Mouse (Mus musculus) telencephalon, adult 2 months (tissue): ENCODE measurements around the gene Zfp472.

Source experiments
- DNase-seq: peaks from one replicate; pipeline ENCODE4 v3.0.0-alpha.2; 2011; ENCODE audit warnings: low read depth, low spot score

The Zfp472 gene

GRCm38 (mm10) chr17:32965623-32966290, at the start of gene Zfp472:
Gene Zfp472 (plus strand): TSS chr17:32965814.
- peak; percentile 88 for DNase-seq

GRCm38 (mm10) chr17:32916075-32916474, 49.5 kb upstream of the Zfp472 start:
- DNase-seq = no peak

GRCm38 (mm10) chr17:32917131-32917530, 48.5 kb upstream of the Zfp472 start, which contains the start of gene Cyp4f14:
Gene Cyp4f14 (minus strand): TSS chr17:32917342.
- DNase-seq = no peak

- DNase-seq = no peak
Observed at GRCm38 (mm10) chr17:32919123-32919522, 46.5 kb upstream of the Zfp472 start.

- no peak for DNase-seq
Observed at GRCm38 (mm10) chr17:32923681-32924080, 41.9 kb upstream of the Zfp472 start.

GRCm38 (mm10) chr17:32924658-32925312, 40.8 kb upstream of the Zfp472 start:
- DNase-seq = peak; percentile 57

- DNase-seq = no peak
Observed at GRCm38 (mm10) chr17:32927803-32928202, 37.8 kb upstream of the Zfp472 start.

GRCm38 (mm10) chr17:32939831-32940230, 25.8 kb upstream of the Zfp472 start:
- no peak for DNase-seq

- no peak for DNase-seq
Observed at GRCm38 (mm10) chr17:32943661-32944060, 22.0 kb upstream of the Zfp472 start.

GRCm38 (mm10) chr17:32944402-32945035, 21.1 kb upstream of the Zfp472 start:
- no peak for DNase-seq

- no peak for DNase-seq
Observed at GRCm38 (mm10) chr17:32946716-32947115, 18.9 kb upstream of the Zfp472 start.

- DNase-seq = peak; percentile 80
Observed at GRCm38 (mm10) chr17:32947215-32947914, 18.2 kb upstream of the Zfp472 start, which contains the start of gene Cyp4f13. Gene Cyp4f13 (minus strand): TSS chr17:32947402.

- no peak for DNase-seq
Observed at GRCm38 (mm10) chr17:32950136-32950535, 15.5 kb upstream of the Zfp472 start.

- no peak for DNase-seq
Observed at GRCm38 (mm10) chr17:32951006-32951405, 14.6 kb upstream of the Zfp472 start.

- peak; percentile 22 for DNase-seq
Observed at GRCm38 (mm10) chr17:32951441-32951840, 14.2 kb upstream of the Zfp472 start.

GRCm38 (mm10) chr17:32965253-32965622, 376 bp upstream of the Zfp472 start:
- DNase-seq = no peak

GRCm38 (mm10) chr17:32981361-32981760, 15.7 kb downstream of the Zfp472 start:
- DNase-seq = no peak

- DNase-seq = no peak
Observed at GRCm38 (mm10) chr17:32986301-32986700, 20.7 kb downstream of the Zfp472 start.

GRCm38 (mm10) chr17:32991965-32992698, 26.5 kb downstream of the Zfp472 start:
- no peak for DNase-seq

- DNase-seq = peak; percentile 91
Observed at GRCm38 (mm10) chr17:32992699-32993474, 27.3 kb downstream of the Zfp472 start, which contains the start of gene Zfp952. Gene Zfp952 (plus strand): TSS chr17:32993129.
